Mouse (Mus musculus): Measurements from ENCODE around the gene Col6a4.

- TF ChIP-seq EP300 (IDR thresholded peaks at IDR 0.05; ENCODE audit: low read depth) (no peak), CTCF (IDR thresholded peaks at IDR 0.05; ENCODE audit: low read depth) (no peak)
These were observed 32.5 kb upstream of the Col6a4 start for GRCm38 (mm10) chr9:106129072-106129471.

All from heart, postnatal 0 days (tissue).